Mouse (Mus musculus) megakaryocyte progenitor cell, adult 5-6 weeks (primary cell): ENCODE measurements around the gene Nat8f6. TPM values are rescaled to one million over a fixed set of nuclear protein-coding genes. Genes with fewer than 3 reads are reported as not detected.
"Not testable (repeated sequence)": the region's sequence is repeated elsewhere in the genome, so short reads cannot be mapped to it uniquely, and the experiment has no call there.

Experiments used
- ATAC-seq: replicated peaks from 2 replicates; pipeline ENCODE4 v1.8.0; 2016; ENCODE audit warnings: mild to moderate bottlenecking, moderate TSS enrichment, inconsistent platforms; ENCODE audit not compliant: poor library complexity
- total RNA-seq, 2 experiments: library from RNA; stranded (forward) in 1 of 2; stranded (reverse) in 1 of 2; fragments of 157-497, 149-512 nt in 1 of 2; fragments of 200-1000 nt in 1 of 2; gene quantifications; 2 replicates each; pipeline versions ENCODE4 v1.2.3 to v1.2.4; 2015 to 2017

Nat8f6 gene
- total RNA-seq, 2 experiments from 2014 or later = not detected

DNA sequence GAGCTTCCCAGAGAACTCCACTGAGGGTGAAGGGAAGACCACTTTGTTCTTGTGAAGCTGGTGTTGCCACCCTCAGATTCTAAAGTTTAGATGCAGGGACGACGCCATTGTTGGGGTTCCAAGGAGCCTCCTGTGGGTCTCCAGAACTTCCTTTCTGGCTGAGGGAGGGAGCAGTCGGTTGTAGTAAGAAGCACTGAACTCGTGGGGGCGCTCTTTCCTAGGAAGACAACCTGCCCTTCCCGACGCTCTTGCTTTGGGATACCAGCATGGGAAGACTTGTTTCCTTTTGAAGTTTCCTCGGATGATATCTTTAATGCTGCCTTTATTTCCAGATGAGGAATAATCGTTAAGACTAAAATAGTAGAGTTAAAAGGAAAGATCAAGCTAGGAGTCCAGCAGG is 16.1 kb upstream of the Nat8f6 start:
- peak; percentile 52; the same call in 1 of the 2 replicates for ATAC-seq

GRCm38 (mm10) chr6:85836098-85836497 is 15.3 kb upstream of the Nat8f6 start:
- not testable (repeated sequence) for ATAC-seq

DNA sequence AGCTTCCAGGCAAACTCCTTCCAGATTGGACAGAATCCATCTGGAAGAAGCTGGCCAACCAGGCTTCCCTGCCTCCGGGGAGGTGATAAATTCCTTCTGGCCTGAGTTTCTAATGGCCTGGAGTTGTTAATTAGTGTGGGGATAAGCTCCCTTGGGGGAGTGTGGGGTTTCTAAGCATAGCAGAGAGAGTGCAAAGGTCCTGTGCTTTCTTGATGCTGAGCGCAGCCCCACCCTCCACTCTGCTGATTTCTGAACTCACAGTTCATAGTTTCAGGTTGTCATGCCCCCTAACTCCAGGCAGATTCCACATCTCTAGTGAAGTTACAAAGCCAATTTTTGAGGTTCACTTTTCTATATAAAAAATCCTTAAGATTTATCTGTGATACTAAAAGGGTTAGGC is 14.3 kb upstream of the Nat8f6 start:
- ATAC-seq = not testable (repeated sequence)

DNA sequence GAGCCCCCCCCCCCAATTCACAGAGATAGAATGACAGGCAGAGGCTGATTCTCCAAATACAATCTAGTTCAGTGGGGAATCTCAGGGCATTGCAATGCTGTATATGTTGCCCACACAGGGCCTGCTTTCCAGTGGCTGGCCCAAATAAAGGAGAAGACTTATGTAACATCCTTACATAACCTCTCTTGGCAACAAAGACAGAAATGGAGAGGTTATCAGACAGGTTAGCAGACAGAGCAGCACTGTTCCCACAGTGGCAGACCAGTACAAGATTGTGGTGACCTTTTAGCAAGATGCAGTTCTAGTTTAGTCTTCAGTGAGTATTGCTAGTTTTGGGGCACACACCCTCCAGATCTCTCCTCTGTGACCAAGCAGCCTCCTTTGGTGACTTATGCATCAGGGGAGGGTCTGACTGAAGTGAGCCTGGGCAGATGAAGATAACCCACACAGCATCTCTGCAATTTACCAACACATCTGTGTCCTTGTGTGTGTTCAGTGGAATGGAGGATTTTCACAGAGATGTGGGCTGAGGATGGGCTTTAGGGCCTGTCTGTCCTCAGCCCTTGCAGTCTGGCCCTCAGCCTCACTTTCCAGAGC is 13.8 kb upstream of the Nat8f6 start:
- ATAC-seq = not testable (repeated sequence)

DNA sequence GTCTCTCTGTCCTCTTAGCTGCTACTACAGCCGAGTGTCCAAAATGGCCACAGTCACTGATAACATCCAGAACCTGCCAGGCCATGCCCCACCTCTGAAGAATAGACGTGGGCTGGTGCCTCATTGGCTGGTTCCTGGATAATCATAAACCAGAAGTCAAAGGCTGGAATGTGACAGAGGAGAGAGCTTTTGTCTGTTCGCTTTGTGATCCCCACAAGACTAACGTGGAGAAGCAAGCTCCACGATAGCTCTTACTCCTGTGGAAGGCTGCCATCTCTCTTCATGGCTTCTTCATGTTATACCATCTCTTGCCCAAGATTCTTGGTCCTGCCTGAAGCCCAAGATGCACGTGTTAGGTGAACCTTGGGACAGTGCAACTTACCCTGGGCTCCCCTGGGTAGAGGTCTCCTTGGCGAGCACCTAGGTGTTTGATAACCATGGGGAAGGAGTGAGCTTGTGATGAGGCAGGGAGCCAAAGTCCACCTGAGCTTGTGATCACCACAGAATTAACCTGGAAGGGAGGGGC is 11.1 kb upstream of the Nat8f6 start, which contains the start of gene Nat8:
Gene Nat8, minus strand, starts transcription at position 287 of the 526 bp plus-strand sequence.
- ATAC-seq = no peak

- ATAC-seq = no peak
Measured at GRCm38 (mm10) chr6:85829462-85829861, 8.7 kb upstream of the Nat8f6 start.

- no peak for ATAC-seq
Measured at GRCm38 (mm10) chr6:85825886-85826285, 5.1 kb upstream of the Nat8f6 start.

DNA sequence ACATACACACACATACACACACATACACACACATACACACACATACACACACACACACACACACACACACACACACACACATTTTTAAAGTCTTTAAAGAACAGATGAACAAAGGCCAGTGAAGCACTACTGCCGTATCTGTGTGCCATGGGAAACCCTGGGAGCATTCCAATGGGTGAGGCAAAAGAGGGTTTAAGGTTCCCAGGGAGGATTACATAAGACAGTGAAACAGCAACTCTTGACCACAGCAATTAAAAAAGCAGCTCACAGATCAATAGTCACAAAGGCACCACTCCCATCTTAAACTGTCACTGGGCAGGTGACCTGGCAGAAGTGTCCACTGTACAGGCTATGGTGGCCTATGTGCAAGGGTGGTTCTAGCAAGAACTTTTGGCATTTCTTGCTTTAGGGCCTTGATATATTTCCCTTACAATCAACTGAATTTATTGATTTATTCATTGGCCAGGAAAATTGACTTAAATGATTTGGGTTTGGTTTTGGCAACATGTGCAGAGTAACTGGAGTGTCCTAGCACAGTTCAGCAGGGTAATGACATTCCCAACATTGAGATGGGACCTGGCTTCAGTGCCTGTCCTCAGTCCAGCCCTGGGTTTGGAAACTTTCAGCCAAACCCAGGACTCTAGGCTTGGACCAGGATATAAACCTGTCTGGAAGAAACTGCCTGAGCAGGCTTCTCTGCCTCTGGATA is 2.8 kb upstream of the Nat8f6 start:
- no peak for ATAC-seq

DNA sequence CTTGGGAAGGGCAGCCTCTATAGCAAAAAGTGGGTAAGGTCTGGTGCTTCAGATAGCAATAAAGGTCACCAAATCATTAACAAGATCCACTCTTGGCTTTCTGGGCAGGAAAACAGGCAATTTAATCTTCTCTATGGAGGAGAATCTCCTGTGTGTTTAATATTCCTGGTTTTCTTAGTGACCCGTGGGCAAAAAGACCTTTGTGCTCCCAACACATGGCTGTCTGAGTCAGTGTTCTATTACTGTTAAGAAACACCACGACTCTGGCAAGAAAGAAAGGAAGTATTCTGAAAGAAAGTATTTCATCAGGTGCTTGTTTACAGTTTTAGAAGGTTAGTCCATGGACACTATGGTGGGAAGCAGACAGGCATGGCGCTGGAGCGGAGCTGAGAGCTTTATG is 1.5 kb upstream of the Nat8f6 start:
- ATAC-seq = no peak

DNA sequence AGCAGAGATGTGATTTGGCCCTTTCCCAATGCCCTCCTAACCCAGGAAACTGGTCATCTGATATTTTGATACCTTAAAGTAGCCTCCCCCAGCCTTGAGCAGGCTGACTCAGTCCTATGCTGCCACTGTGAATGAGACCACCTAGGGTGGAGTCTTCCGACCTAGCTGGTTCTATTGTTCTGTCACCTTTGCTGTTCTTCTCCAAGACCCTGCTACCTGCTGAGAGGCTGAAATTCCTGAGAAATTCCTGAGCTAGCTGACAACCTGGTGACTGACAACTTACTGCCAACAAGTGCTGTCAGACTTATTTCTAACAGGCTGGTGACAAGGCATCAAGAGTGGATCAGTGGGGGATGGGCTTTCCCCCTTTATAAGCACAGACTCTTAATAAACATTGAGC is 2.4 kb downstream of the Nat8f6 start:
- ATAC-seq = no peak

DNA sequence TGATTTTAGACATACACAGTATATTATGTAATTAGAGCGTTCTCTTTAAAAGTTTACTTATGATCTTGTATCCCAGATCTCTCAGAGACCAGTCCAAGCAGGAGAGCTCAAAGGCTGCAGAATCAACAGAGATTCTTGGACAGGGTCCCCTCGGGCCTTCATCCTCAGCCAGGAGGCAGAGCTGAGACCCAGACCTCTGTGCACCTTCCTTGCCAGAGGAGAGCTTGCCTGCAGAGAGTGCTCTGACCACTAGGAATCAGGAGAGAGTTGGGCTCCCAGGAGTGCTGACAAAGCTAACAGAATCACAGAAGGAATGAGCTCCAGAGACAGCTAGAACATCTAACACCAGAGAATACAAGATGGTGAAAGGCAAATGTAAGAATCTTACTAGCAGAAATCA is 7.4 kb downstream of the Nat8f6 start:
- ATAC-seq = no peak

DNA sequence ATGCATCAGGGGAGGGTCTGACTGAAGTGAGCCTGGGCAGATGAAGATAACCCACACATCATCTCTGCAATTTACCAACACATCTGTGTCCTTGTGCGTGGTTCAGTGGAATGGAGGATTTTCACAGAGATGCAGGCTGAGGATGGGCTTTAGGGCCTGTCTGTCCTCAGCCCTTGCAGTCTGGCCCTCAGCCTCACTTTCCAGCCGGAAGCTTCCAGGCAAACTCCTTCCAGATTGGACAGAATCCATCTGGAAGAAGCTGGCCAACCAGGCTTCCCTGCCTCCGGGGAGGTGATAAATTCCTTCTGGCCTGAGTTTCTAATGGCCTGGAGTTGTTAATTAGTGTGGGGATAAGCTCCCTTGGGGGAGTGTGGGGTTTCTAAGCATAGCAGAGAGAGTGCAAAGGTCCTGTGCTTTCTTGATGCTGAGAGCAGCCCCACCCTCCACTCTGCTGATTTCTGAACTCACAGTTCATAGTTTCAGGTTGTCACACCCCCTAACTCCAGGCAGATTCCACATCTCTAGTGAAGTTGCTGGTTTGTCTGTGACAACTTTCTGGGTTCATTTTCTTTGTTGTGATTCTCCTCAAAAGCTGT is 9.7 kb downstream of the Nat8f6 start:
- not testable (repeated sequence) for ATAC-seq

DNA sequence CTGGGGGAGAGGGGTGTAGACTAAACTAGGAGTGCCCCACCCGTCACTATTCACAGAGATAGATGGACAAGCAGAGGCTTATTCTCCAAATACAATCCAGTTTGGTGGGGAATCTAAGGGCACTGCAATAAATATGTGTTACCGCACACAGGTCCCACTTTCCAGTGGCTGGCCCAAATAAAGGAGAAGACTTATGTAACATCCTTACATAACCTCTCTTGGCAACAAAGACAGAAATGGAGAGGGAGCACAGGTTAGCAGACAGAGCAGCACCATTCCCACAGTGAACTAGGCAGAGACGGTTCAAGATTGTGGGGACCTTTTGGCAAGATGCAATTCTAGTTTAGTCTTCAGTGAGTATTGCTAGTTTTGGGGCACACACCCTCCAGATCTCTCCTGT is 10.2 kb downstream of the Nat8f6 start:
- ATAC-seq = not testable (repeated sequence)

DNA sequence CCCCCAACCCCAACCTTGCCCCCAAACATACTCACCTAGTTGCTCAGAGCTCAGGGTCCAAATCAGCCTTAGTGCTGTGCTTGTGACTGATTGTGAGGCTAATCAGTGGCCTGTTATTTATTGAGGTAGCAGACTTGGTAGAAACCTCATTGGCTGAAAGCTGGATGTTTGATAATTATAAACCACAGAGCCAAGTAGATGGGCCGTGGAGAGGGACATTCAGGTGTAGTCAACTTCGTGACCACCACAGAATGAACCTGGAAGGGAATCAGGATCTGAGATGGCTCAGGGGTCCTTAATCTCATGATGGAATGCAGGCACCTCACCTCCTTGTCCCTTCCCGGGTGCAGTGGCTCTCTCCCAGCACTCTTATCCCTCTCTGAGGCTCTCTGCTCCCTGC is 11.0 kb downstream of the Nat8f6 start:
- not testable (repeated sequence) for ATAC-seq

- not testable (repeated sequence) for ATAC-seq
Measured at GRCm38 (mm10) chr6:85803180-85803579, 17.6 kb downstream of the Nat8f6 start.

DNA sequence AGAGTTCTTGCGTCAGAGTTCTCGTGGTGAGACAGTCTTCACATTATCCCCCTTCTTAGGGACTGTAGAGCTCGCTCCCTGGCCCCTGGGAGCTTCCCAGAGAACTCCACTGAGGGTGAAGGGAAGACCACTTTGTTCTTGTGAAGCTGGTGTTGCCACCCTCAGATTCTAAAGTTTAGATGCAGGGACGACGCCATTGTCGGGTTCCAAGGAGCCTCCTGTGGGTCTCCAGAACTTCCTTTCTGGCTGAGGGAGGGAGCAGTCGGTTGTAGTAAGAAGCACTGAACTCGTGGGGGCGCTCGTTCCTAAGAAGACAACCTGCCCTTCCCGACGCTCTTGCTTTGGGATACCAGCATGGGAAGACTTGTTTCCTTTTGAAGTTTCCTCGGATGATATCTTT is 55.2 kb downstream of the Nat8f6 start, which contains the start of gene Nat8f3:
Gene Nat8f3, minus strand, starts transcription at position 223 of the 400 bp plus-strand sequence.
- not testable (repeated sequence) for ATAC-seq

GRCm38 (mm10) chr6:85763127-85764070 is 57.4 kb downstream of the Nat8f6 start:
- ATAC-seq = not testable (repeated sequence)

DNA sequence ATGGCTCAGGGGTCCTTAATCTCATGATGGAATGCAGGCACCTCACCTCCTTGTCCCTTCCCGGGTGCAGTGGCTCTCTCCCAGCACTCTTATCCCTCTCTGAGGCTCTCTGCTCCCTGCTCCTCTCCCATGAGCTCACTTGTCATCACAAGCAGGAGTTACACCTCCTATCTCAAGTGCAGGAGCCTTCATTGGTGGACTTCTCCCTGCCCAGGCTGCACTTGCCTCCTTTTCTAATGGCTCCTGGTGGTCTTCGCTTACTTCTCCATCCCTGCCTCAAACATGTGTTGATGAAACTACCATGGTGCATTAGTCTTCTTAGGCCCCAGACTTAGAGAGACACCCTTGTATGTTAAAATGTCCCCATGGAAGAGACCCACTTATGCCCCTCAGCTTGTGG is 58.1 kb downstream of the Nat8f6 start:
- not testable (repeated sequence) for ATAC-seq
